Mouse (Mus musculus) embryonic facial prominence, embryonic 13.5 days (tissue): Measurements from ENCODE around the gene Medag. TPM values are rescaled to one million over a fixed set of nuclear protein-coding genes. Genes with fewer than 3 reads are reported as not detected.
A peak's percentile ranks its signal among the peaks of the same experiment; 100 is the strongest.

Experiments
- ATAC-seq: fragments of 200-750 bp; cut with Nextera tagmentation; 2 replicates; pipeline ENCODE4 v1.8.0; 2017; ENCODE audit warnings: low read depth; ENCODE audit not compliant: insufficient number of reproducible peaks, insufficient read depth, low FRiP score, low TSS enrichment
- H3K27ac ChIP-seq: fragments of 300-500 bp; sonication (generic); 2 replicates; pipeline ENCODE4 v1.5.1; 2015; ENCODE audit warnings: moderate library complexity, mild to moderate bottlenecking, inconsistent platforms
- H3K27me3 ChIP-seq: fragments of 300-500 bp; sonication (generic); 2 replicates; pipeline ENCODE4 v1.6.1; 2015; ENCODE audit warnings: mild to moderate bottlenecking, inconsistent platforms
- H3K36me3 ChIP-seq: fragments of 300-500 bp; sonication (generic); 2 replicates; pipeline ENCODE4 v1.6.1; 2015; ENCODE audit warnings: mild to moderate bottlenecking, inconsistent platforms
- H3K4me1 ChIP-seq: fragments of 300-500 bp; sonication (generic); 2 replicates; pipeline ENCODE4 v1.6.1; 2015; ENCODE audit warnings: inconsistent platforms
- H3K4me2 ChIP-seq: fragments of 300-500 bp; sonication (generic); 2 replicates; pipeline ENCODE4 v1.6.1; 2015; ENCODE audit warnings: moderate library complexity, mild to moderate bottlenecking, inconsistent platforms
- H3K4me3 ChIP-seq: fragments of 300-500 bp; sonication (generic); 2 replicates; pipeline ENCODE4 v1.5.1; 2015; ENCODE audit warnings: mild to moderate bottlenecking, inconsistent platforms
- H3K9ac ChIP-seq: fragments of 300-500 bp; sonication (generic); 2 replicates; pipeline ENCODE4 v1.6.1; 2015; ENCODE audit warnings: mild to moderate bottlenecking, inconsistent platforms
- H3K9me3 ChIP-seq: fragments of 300-500 bp; sonication (generic); 2 replicates; pipeline ENCODE4 v1.6.1; 2016; ENCODE audit warnings: inconsistent platforms
- WGBS: fragments of 180-500 bp; shearing (Covaris S2); methylation state at CpG from one replicate; pipeline ENCODE4 v1.1.7; 2015; ENCODE audit warnings: mixed read lengths; 5-methylcytosine and 5-hydroxymethylcytosine counted together
- polyA plus RNA-seq: library from polyadenylated mRNA; unstranded; fragments of >200 nt; fragmentation: Nextera tagmentation; extraction: Ambion mirVana; gene quantifications from 2 replicates; pipeline ENCODE4 v1.2.1, GENCODE M21; 2015

Gene Medag
- polyA plus RNA-seq, 1 experiment from 2014 or later = 0.93 TPM

DNA sequence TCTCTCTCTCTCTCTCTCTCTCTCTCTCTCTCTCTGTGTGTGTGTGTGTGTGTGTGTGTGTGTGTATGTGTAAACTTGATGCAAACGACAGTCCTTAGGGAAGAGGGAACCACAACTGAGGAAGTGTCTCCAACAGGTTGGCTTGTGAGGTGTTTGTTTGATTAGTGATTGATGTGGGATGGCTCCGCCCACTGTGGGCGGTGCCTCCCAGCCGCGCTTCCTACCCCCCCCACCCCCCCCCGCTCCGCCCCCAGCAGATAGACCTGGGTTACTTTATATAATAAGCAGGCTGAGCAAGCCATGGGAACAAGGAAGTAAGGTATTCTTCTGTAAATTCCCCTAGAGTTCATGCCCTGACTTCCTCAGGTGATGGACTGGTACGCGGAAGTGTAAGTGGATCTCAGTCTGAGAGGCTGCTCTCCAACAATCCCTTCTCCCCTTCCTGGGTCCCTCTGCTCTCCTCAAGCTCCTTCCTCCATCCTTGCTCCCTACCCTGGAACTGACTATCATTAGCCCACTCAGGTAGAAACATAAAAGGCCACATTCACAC is 22.7 kb downstream of the Medag start:
- Histone ChIP-seq H3K4me2 (no peak overlapping the region), H3K4me1 (peaks cover 15% of the 10 kb centered on the region), H3K27ac (no peak overlapping the region), H3K9me3 (no peaks in the 10 kb centered on the region), H3K36me3 (no peaks in the 10 kb centered on the region), H3K9ac (no peak overlapping the region), H3K4me3 (no peak overlapping the region), H3K27me3 (no peaks in the 10 kb centered on the region)
- no peak for ATAC-seq
- WGBS = 29% methylated on average over 9 of the region's 9 CpGs

- H3K4me1 ChIP-seq = peaks cover 31% of the 10 kb centered on the region
- H3K4me2 ChIP-seq = no peak overlapping the region
- H3K9me3 ChIP-seq = no peaks in the 10 kb centered on the region
- no peak for ATAC-seq
- H3K27ac ChIP-seq = no peak overlapping the region
- H3K27me3 ChIP-seq = no peaks in the 10 kb centered on the region
- H3K36me3 ChIP-seq = no peaks in the 10 kb centered on the region
- WGBS = 62% methylated on average over 3 of the region's 3 CpGs
- no peak overlapping the region for H3K4me3 ChIP-seq
- H3K9ac ChIP-seq = no peak overlapping the region
Measured at GRCm38 (mm10) chr5:149436541-149436940, 25.0 kb downstream of the Medag start.

GRCm38 (mm10) chr5:149437150-149437549 is 25.6 kb downstream of the Medag start:
- Histone ChIP-seq H3K4me1 (peaks cover 34% of the 10 kb centered on the region), H3K9me3 (no peaks in the 10 kb centered on the region), H3K36me3 (no peaks in the 10 kb centered on the region), H3K4me2 (no peak overlapping the region), H3K9ac (no peak overlapping the region), H3K27ac (no peak overlapping the region), H3K4me3 (no peak overlapping the region), H3K27me3 (no peaks in the 10 kb centered on the region)
- 51% methylated on average over 6 of the region's 6 CpGs for WGBS
- no peak for ATAC-seq

DNA sequence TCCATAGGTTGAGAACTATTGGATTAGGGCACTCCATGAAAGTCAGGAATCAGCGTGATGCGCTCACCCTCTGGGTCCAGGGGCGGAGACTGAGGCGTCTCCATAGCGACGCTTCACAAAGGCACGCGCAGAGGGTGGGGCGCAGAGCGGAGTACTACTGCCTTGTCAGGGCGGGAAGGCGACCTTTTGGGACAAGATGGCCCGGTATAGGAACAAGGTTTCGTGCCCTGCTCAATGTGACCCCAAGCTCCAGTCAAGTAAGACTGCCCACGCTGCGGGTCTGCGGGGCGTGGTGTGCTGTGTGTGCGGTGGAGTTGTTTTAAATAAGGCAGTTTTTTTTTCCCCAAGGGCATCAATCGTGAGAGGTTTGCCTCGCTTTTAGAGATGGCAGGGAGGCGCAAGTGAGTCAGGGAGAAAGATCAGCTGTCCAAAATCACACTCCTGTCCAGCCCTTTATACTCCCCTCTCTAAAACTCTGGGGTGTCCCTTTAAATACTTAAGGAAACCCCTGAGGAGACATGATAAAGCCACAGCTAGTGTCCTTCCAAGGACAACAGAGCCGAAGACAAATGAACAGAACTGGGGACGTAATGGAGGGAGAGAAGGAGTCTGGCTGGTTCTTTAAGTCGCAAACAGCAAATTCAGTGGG is 28.1 kb downstream of the Medag start, which contains the start of gene Tex26:
Gene Tex26 (plus strand): TSS at position 130 of the 649 bp plus-strand sequence.
- peak within 1 kb of the TSS; percentile 64 for H3K9ac ChIP-seq
- peak within 1 kb of the TSS; percentile 92 for H3K4me2 ChIP-seq
- peaks cover 32% of the 10 kb centered on the region for H3K4me1 ChIP-seq
- H3K27me3 ChIP-seq = no peaks in the 10 kb centered on the region
- no peaks in the 10 kb centered on the region for H3K36me3 ChIP-seq
- peak within 1 kb of the TSS; percentile 50 for H3K4me3 ChIP-seq
- ATAC-seq = peak; percentile 74
- no peaks in the 10 kb centered on the region for H3K9me3 ChIP-seq
- WGBS = under 1% methylated on average over 25 of the region's 25 CpGs
- H3K27ac ChIP-seq = peak within 1 kb of the TSS; percentile 86

DNA sequence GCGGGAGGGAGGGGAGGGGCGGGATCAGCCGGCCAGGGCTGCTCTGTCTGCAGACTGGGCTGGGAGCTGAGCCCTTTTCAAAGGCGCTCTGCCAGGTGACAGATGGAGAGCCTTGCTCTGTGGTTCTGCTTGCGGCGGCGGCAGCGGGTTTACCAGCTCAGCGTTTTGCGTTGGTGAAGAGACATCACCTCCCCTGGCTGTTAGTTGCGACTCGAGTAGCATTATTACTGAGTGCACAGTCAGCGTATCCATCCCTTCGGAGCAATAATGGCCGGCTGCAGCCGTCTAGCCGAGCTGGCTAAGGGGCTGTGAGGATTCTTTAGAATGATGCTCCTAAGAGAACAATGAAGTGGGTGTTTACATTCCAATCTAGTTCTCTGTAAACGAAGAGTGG is 28.6 kb downstream of the Medag start:
- WGBS = under 1% methylated on average over 18 of the region's 18 CpGs
- H3K4me2 ChIP-seq = peak overlapping the region; percentile 92
- no peaks in the 10 kb centered on the region for H3K9me3 ChIP-seq
- H3K27me3 ChIP-seq = no peaks in the 10 kb centered on the region
- H3K36me3 ChIP-seq = no peaks in the 10 kb centered on the region
- H3K4me3 ChIP-seq = peak overlapping the region; percentile 50
- H3K27ac ChIP-seq = peak overlapping the region; percentile 86
- 0 out of 2 replicates have a peak, but pooled peaks have one; percentile 59 for ATAC-seq
- peak overlapping the region; percentile 64 for H3K9ac ChIP-seq
- peaks cover 32% of the 10 kb centered on the region for H3K4me1 ChIP-seq

DNA sequence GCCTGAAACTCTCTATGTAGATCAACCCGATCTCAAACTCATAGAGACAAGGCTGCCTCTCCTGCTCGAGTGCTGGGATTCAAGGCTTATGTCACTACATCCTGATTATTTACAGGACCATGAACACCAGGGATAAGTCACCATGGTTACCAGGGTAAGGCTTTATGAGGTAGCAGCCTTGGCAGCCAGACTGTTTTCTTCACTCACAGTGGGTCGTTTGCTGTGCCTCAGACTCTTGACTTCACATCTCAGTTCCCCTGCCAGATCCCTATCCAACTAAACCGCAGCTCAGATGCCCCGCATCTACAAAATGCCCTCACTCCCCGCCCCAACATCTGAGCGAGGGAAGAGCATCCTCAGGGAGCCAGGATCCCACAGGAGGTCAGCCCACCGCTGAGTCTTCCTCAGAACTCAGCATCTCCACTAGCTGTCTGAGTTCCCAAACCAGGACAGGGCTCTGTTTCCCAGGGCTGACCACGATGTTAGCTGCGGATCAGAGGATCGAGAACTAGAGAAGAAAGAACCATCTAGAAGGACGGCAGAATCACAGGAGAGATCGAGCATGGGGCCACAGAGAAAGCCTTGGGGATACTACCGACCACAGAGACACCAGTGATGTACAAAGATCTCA is 30.2 kb downstream of the Medag start:
- H3K9ac ChIP-seq = no peak overlapping the region
- H3K27ac ChIP-seq = no peak overlapping the region
- H3K9me3 ChIP-seq = no peaks in the 10 kb centered on the region
- H3K4me2 ChIP-seq = no peak overlapping the region
- peaks cover 27% of the 10 kb centered on the region for H3K4me1 ChIP-seq
- H3K36me3 ChIP-seq = no peaks in the 10 kb centered on the region
- 57% methylated on average over 14 of the region's 14 CpGs for WGBS
- H3K4me3 ChIP-seq = no peak overlapping the region
- ATAC-seq = no peak
- H3K27me3 ChIP-seq = no peaks in the 10 kb centered on the region

- Histone ChIP-seq H3K4me1 (peaks cover 27% of the 10 kb centered on the region), H3K36me3 (no peaks in the 10 kb centered on the region), H3K4me3 (no peak overlapping the region), H3K4me2 (no peak overlapping the region), H3K27me3 (no peaks in the 10 kb centered on the region), H3K27ac (no peak overlapping the region), H3K9ac (no peak overlapping the region), H3K9me3 (no peaks in the 10 kb centered on the region)
- ATAC-seq = no peak
- WGBS = 66% methylated on average over 15 of the region's 15 CpGs
Measured at GRCm38 (mm10) chr5:149442277-149442660, 30.7 kb downstream of the Medag start.

- peaks cover 4% of the 10 kb centered on the region for H3K9me3 ChIP-seq
- H3K9ac ChIP-seq = no peak overlapping the region
- H3K36me3 ChIP-seq = no peaks in the 10 kb centered on the region
- H3K4me1 ChIP-seq = peaks cover 23% of the 10 kb centered on the region
- no peak overlapping the region for H3K27ac ChIP-seq
- WGBS = 74% methylated on average over 4 of the region's 4 CpGs
- H3K4me3 ChIP-seq = no peak overlapping the region
- no peaks in the 10 kb centered on the region for H3K27me3 ChIP-seq
- ATAC-seq = no peak
- H3K4me2 ChIP-seq = no peak overlapping the region
Measured at GRCm38 (mm10) chr5:149444451-149444850, 32.9 kb downstream of the Medag start.

GRCm38 (mm10) chr5:149446495-149446894 is 34.9 kb downstream of the Medag start:
- WGBS = 86% methylated on average over 7 of the region's 7 CpGs
- H3K27ac ChIP-seq = no peak overlapping the region
- 0 out of 2 replicates have a peak, but pooled peaks cover 6% of the 10 kb centered on the region for H3K4me1 ChIP-seq
- H3K9ac ChIP-seq = no peak overlapping the region
- no peaks in the 10 kb centered on the region for H3K27me3 ChIP-seq
- H3K4me2 ChIP-seq = no peak overlapping the region
- peaks cover 4% of the 10 kb centered on the region for H3K9me3 ChIP-seq
- no peaks in the 10 kb centered on the region for H3K36me3 ChIP-seq
- ATAC-seq = no peak
- H3K4me3 ChIP-seq = no peak overlapping the region

- no peak for ATAC-seq
- no peak overlapping the region for H3K27ac ChIP-seq
- H3K4me1 ChIP-seq = no peaks in the 10 kb centered on the region
- 81% methylated on average over 5 of the region's 5 CpGs for WGBS
- H3K36me3 ChIP-seq = no peaks in the 10 kb centered on the region
- peaks cover 4% of the 10 kb centered on the region for H3K9me3 ChIP-seq
- no peak overlapping the region for H3K4me3 ChIP-seq
- H3K9ac ChIP-seq = no peak overlapping the region
- H3K27me3 ChIP-seq = no peaks in the 10 kb centered on the region
- no peak overlapping the region for H3K4me2 ChIP-seq
Measured at GRCm38 (mm10) chr5:149447733-149448132, 36.2 kb downstream of the Medag start.

DNA sequence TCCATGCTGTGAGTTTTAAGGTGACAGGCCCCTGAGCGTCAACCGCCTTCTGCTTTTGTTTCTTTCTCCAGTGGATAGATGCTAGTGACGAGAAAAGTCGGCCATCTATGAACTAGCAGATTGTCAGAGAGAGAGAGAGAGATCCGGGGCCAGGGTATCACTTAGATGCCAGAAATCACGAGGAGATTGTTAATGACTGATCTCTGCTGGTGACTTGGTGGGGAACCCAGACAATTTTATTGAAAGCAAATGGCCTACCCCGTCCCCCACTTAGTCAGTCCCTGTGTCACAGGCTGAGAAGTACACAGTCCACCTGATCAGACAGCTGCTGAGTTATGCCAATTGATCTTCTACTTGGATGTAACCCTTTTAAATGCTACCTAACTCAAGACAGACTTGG is 37.9 kb downstream of the Medag start:
- Histone ChIP-seq H3K4me1 (no peaks in the 10 kb centered on the region), H3K27me3 (no peaks in the 10 kb centered on the region), H3K4me2 (no peak overlapping the region), H3K36me3 (no peaks in the 10 kb centered on the region), H3K9ac (no peak overlapping the region), H3K27ac (no peak overlapping the region), H3K9me3 (peaks cover 4% of the 10 kb centered on the region), H3K4me3 (no peak overlapping the region)
- no peak for ATAC-seq
- 78% methylated on average over 7 of the region's 7 CpGs for WGBS

DNA sequence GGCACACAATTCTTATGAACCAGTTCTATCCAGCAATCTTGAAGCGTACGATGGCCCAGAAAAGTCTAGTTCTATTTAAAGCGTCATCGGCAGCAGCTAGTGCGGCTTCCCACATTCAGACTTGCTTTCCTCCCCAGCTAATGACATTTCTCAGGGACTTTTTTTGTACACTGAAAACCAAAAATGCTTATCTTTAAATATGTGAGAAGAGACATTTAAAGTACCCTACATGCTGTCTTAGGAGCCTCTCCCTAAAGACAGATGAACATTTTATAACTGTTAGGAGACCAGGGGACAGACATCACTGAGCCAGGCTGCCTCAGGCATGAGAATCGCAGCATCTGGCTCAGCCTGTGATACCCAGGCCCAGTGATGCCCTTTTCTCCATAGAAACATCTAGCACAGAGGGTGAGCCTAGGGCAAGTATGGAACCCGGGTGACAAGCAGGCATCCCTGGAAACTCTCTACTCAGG is 39.7 kb downstream of the Medag start:
- Histone ChIP-seq H3K4me2 (no peak overlapping the region), H3K9me3 (peaks cover 4% of the 10 kb centered on the region), H3K9ac (no peak overlapping the region), H3K4me3 (no peak overlapping the region), H3K4me1 (no peaks in the 10 kb centered on the region), H3K27ac (no peak overlapping the region), H3K27me3 (no peaks in the 10 kb centered on the region), H3K36me3 (no peaks in the 10 kb centered on the region)
- ATAC-seq = no peak
- 85% methylated on average over 7 of the region's 7 CpGs for WGBS
